Mouse (Mus musculus) forebrain, embryonic 14.5 days (tissue): Measurements from ENCODE around the gene Arhgap28. TPM values are rescaled to one million over a fixed set of nuclear protein-coding genes. Genes with fewer than 3 reads are reported as not detected.
"Not testable (repeated sequence)": the region's sequence is repeated elsewhere in the genome, so short reads cannot be mapped to it uniquely, and the experiment has no call there.

Experiments used
- ATAC-seq: fragments of 200-750 bp; cut with Nextera tagmentation; 2 replicates; pipeline ENCODE4 v1.8.0; 2017; ENCODE audit warnings: mild to moderate bottlenecking, moderate library complexity
- DNase-seq: peaks from one replicate; pipeline ENCODE4 v3.0.0-alpha.2; 2015; ENCODE audit warnings: low spot score
- H3K27ac ChIP-seq: fragments of 300-500 bp; sonication (generic); 2 replicates; pipeline ENCODE4 v1.5.1; 2014; ENCODE audit warnings: low read depth, mild to moderate bottlenecking, control low read depth, low read length, moderate library complexity
- H3K27me3 ChIP-seq: fragments of 300-500 bp; sonication (generic); replicated peaks from 2 replicates; pipeline ENCODE4 v1.6.1; 2014; ENCODE audit warnings: low read length, control low read depth, mixed read lengths; ENCODE audit not compliant: control insufficient read depth, insufficient read depth
- H3K36me3 ChIP-seq: fragments of 300-500 bp; sonication (generic); 2 replicates; pipeline ENCODE4 v1.6.1; 2014; ENCODE audit warnings: low read length, control low read depth; ENCODE audit not compliant: control insufficient read depth, insufficient read depth
- H3K4me1 ChIP-seq: fragments of 300-500 bp; sonication (generic); 2 replicates; pipeline ENCODE4 v1.6.1; 2014; ENCODE audit warnings: antibody characterized with exemption, low read length, control low read depth; ENCODE audit not compliant: control insufficient read depth, insufficient read depth
- H3K4me2 ChIP-seq: fragments of 300-500 bp; sonication (generic); 2 replicates; pipeline ENCODE4 v1.6.1; 2014; ENCODE audit warnings: mild to moderate bottlenecking, control low read depth, low read length
- H3K4me3 ChIP-seq: fragments of 300-500 bp; sonication (generic); 2 replicates; pipeline ENCODE4 v1.5.1; 2014; ENCODE audit warnings: low read depth, low read length, control low read depth
- H3K9ac ChIP-seq: fragments of 300-500 bp; sonication (generic); 2 replicates; pipeline ENCODE4 v1.6.1; 2014; ENCODE audit warnings: mild to moderate bottlenecking, low read length, control low read depth, moderate library complexity
- H3K9me3 ChIP-seq: fragments of 300-500 bp; sonication (generic); replicated peaks from 2 replicates; pipeline ENCODE4 v1.6.1; 2016; ENCODE audit warnings: low read length, control low read depth, mixed read lengths; ENCODE audit not compliant: control insufficient read depth
- WGBS: fragments of 180-500 bp; shearing (Covaris S2); extraction: QIAGEN DNeasy Blood & Tissue Kit; methylation state at CpG from one replicate; pipeline ENCODE4 v1.1.7; 2014; 5-methylcytosine and 5-hydroxymethylcytosine counted together
- polyA plus RNA-seq: library from polyadenylated mRNA; unstranded; fragments of >200 nt; fragmentation: Nextera tagmentation; extraction: Ambion mirVana; gene quantifications from 2 replicates; pipeline ENCODE4 v1.2.1, GENCODE M21; 2014

Arhgap28 gene
- polyA plus RNA-seq, 1 experiment from 2014 or later: 5.4 TPM

DNA sequence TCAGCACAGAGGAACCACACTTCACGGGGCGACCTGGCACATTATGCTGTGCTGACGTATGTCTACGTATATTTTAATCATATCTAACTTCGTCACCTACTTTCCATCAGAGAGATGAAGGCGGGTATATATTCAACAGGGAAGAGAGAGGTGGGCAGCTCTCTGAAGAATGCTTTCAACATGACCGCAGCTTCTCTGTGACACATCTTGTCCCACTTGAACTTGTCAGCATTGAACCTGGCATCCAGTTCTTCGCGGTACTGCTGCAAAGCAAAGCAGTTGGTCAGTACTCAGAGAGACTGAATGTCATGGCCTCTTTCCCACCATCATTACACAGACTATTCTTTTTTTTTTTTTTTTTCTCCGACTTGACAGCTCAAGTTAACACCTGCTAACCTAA is 139.6 kb downstream of the Arhgap28 start:
- Histone ChIP-seq H3K4me3 (no peak overlapping the region), H3K27me3 (no peaks in the 10 kb centered on the region), H3K27ac (no peak overlapping the region), H3K4me1 (peaks cover 3% of the 10 kb centered on the region; the same call in 1 of the 2 replicates), H3K36me3 (no peaks in the 10 kb centered on the region), H3K9ac (no peak overlapping the region), H3K9me3 (no peaks in the 10 kb centered on the region), H3K4me2 (no peak overlapping the region)
- ATAC-seq (no peak), DNase-seq (no peak)
- WGBS: 93% methylated on average over 10 of the region's 10 CpGs

DNA sequence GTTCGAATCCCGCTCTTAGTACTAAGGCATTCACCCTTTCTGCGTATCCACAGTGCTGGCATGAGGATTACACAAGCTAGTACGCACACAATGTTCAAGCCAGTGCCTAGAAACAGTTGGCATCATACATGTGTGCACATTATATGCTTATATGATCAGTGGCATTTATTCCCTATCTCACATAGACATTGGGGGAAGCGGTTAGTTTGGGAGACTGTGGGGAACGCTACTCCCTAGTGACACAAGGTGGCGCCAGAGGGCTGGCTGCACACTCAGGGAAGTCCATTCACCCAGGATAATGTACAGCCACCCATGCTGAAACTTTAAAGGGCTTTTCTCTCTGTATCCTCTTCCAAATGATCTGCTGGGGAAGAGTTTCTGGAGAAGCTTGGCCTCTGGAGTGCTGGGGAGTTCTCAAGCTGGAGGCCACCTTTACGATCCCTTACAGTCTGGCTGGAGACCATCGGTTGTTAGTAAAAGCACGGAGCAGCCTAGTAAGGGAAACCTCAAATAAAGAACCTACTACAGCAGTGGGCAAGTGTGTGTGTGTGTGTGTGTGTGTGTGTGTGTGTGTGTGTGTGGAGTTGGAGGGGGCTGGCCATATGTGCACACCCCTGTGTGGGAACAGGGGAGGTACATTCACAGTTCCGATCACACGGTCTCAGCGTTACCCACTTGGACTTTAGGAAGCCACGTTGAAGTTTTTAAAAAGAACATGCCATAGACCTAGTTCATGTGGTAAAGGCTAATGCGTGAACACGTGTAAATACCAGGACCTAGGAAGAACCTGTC is 142.0 kb downstream of the Arhgap28 start:
- no peaks in the 10 kb centered on the region for H3K27me3 ChIP-seq
- no peak overlapping the region for H3K27ac ChIP-seq
- no peak overlapping the region for H3K9ac ChIP-seq
- peak; percentile 87 for ATAC-seq
- no peaks in the 10 kb centered on the region for H3K36me3 ChIP-seq
- no peak overlapping the region for H3K4me3 ChIP-seq
- H3K4me1 ChIP-seq: peaks cover 3% of the 10 kb centered on the region; the same call in 1 of the 2 replicates
- no peak overlapping the region for H3K4me2 ChIP-seq
- peak; percentile 79 for DNase-seq
- 80% methylated on average over 16 of the region's 16 CpGs for WGBS
- H3K9me3 ChIP-seq: no peaks in the 10 kb centered on the region

DNA sequence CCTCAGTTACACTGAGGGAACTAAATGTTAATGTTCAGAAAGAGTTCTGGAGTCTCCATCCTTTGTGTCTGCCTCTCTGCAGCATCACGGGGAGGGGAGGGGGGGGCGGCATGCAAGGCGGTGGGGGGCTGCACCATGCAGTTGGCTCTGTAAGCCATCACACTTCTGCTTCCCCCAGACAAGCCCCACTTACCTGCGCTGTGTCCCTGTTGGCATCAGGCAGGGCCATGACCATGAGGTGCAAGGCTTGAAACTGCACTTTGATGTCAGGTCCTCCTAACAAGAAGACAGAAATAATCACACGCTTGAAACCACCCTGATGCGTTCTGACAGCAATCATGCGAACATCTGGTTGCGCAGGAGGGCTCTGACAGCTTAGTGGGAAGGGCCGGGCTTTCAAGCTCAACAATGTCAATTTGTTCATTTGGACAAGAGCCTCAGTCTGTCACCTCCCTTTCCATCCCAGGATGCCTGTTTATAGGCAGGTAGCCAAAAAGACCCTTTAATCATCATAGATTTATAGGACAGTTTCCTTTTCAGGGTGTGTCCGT is 142.8 kb downstream of the Arhgap28 start:
- H3K27me3 ChIP-seq: no peaks in the 10 kb centered on the region
- H3K36me3 ChIP-seq: no peaks in the 10 kb centered on the region
- H3K9ac ChIP-seq: no peak overlapping the region
- ATAC-seq (no peak), DNase-seq (peak; percentile 11)
- no peaks in the 10 kb centered on the region for H3K4me1 ChIP-seq
- H3K4me2 ChIP-seq: no peak overlapping the region
- H3K4me3 ChIP-seq: no peak overlapping the region
- H3K9me3 ChIP-seq: no peaks in the 10 kb centered on the region
- no peak overlapping the region for H3K27ac ChIP-seq
- 82% methylated on average over 10 of the region's 10 CpGs for WGBS

DNA sequence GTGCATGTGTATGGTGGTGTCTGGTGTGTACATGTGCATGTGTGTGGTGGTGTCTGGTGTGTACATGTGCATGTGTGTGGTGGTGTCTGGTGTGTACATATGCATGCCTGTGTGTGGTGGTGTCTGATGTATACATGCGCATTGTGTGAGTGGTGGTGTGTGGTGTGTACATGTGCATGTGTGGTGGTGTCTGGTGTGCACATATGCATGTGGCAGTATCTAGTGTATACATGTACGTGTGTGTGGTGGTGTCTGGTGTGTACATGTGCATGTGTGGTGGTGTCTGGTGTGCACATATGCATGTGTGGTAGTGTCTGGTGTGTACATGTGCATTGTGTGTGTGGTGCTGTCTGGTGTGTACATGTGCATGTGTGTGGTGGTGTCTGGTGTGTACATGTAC is 162.4 kb downstream of the Arhgap28 start:
- ATAC-seq, H3K27ac ChIP-seq, H3K27me3 ChIP-seq, H3K36me3 ChIP-seq, H3K9me3 ChIP-seq, H3K4me1 ChIP-seq, H3K4me2 ChIP-seq, H3K9ac ChIP-seq, H3K4me3 ChIP-seq, DNase-seq: not testable (repeated sequence)
- 93% methylated on average over 2 of the region's 2 CpGs for WGBS

DNA sequence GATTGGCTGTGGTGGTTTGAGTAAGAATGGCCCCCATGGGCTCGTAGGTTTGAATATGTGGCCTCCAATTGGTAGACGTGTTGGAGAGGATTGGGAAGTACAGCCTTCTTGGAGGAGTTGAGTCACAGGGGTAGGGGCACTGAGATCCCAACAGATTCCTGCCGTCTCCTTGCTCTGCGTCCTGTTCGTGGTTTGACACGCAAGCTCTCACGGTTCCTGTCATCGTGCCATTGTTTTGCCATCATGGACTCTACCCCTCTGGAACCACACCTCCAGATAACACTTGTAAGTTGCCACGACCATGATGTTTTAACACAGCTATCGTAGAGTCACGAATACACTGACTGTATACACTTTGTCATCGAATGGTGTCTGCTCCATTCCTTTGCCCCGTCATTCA is 165.0 kb downstream of the Arhgap28 start:
- Histone ChIP-seq H3K9ac (no peak overlapping the region), H3K4me3 (no peak overlapping the region), H3K4me1 (no peaks in the 10 kb centered on the region), H3K36me3 (no peaks in the 10 kb centered on the region), H3K4me2 (no peak overlapping the region), H3K27ac (no peak overlapping the region), H3K27me3 (no peaks in the 10 kb centered on the region), H3K9me3 (no peaks in the 10 kb centered on the region)
- ATAC-seq (no peak), DNase-seq (no peak)
- 88% methylated on average over 13 of the region's 13 CpGs for WGBS

DNA sequence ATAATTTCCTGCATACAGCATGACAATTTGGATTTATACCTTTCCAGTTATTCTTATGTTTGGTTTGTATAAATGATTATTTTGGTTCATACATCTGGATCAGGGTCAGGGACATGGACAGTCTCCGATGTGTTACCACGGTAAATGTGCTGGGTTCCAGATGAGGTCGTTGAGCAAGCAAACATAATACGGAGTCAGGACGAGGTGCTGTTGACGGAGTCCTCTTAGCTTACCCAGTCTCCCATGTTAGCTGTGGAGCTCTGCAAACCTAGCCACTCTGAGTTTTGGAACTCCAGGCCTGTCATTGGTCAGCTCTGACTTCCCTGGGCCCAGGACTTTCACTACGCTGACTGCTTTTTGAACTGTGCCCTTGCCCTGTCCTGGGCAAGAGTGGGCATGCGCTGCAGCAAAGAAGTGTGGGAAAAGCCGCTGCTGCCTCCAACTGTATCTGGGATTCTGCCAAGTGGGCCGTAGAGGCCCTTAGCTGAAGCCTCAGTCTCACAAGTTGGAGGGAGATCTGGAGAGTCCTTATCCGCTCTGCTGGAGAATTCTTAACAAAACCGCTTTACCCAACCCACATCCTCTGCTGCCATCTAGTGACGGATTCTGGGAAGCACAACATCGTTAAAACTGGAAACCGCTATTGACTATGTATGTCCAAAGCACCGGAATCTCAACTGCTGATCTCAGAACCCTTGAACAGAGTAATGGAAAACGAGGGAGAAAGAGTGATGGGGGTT is 166.4 kb downstream of the Arhgap28 start:
- Histone ChIP-seq H3K27ac (no peak overlapping the region), H3K4me3 (no peak overlapping the region), H3K36me3 (no peaks in the 10 kb centered on the region), H3K9me3 (no peaks in the 10 kb centered on the region), H3K27me3 (no peaks in the 10 kb centered on the region), H3K4me1 (no peaks in the 10 kb centered on the region), H3K9ac (no peak overlapping the region), H3K4me2 (no peak overlapping the region)
- ATAC-seq (peak; percentile 86), DNase-seq (peak; percentile 91)
- WGBS: 53% methylated on average over 17 of the region's 17 CpGs

DNA sequence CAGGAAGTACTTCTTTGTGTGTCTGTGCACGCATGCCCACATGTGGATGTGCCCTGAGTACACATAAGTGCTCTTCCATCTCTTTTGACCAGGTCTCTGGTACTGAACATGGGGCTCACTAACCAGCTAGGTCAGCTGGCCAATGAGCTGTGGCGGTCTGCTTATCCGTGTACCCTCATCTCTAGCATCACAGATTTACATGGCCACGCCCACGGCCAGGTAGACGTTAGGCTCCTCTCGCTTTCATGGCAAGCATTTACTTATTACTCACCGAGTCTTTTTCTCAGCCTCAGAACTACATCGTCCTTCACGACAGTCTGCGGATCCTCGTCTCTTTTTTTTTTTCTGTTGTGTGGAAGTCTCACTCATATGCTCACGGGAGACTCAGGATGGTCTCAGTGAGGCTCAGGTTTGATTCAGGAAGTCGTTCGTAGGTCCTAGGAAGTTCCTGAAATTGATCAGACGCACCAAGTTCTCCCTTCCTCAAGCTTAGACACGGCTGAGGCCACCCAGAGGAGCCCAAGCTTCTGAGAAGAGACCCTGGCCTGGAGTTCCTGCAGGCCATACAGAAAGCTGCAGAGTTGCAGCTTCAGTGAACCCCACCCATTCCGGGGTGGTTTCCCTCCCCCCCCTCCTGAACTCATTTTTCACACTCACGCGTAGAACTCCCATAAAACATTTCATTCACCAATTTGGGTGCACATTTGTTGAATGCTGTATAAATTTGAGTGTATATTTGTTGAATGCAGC is 167.6 kb downstream of the Arhgap28 start:
- Histone ChIP-seq H3K27ac (no peak overlapping the region), H3K9ac (no peak overlapping the region), H3K36me3 (no peaks in the 10 kb centered on the region), H3K4me3 (no peak overlapping the region), H3K27me3 (no peaks in the 10 kb centered on the region), H3K9me3 (no peaks in the 10 kb centered on the region), H3K4me2 (no peak overlapping the region), H3K4me1 (no peaks in the 10 kb centered on the region)
- 95% methylated on average over 20 of the region's 20 CpGs for WGBS
- no peak for DNase-seq
- ATAC-seq: no peak

DNA sequence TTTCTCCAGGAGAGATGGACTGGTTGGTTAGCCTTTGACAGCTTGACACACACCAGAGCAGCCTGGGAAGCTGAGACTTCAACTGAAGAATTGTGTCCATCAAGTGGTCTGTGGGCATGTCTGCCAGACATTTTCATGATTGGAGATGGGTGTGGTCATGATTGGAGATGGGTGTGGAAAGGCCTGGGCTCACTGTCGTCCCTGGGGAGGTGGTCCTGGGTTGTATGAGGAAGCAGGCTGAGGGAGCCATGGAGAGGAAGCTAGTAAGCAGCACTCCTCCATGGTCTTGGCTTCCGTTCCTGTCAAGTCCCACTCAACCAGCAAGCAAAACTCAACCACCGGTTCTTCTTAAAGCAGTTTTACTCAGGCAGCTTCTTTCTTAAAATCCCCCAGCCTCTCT is 176.5 kb downstream of the Arhgap28 start:
- Histone ChIP-seq H3K9ac (no peak overlapping the region), H3K4me3 (no peak overlapping the region), H3K4me2 (no peak overlapping the region), H3K27me3 (no peaks in the 10 kb centered on the region), H3K4me1 (no peaks in the 10 kb centered on the region), H3K36me3 (no peaks in the 10 kb centered on the region), H3K9me3 (no peaks in the 10 kb centered on the region), H3K27ac (no peak overlapping the region)
- no peak for DNase-seq
- no peak for ATAC-seq
- 97% methylated on average over 3 of the region's 3 CpGs for WGBS
